ENCODE assay signal across 36 mouse cellular contexts in the genomic region with DNA sequence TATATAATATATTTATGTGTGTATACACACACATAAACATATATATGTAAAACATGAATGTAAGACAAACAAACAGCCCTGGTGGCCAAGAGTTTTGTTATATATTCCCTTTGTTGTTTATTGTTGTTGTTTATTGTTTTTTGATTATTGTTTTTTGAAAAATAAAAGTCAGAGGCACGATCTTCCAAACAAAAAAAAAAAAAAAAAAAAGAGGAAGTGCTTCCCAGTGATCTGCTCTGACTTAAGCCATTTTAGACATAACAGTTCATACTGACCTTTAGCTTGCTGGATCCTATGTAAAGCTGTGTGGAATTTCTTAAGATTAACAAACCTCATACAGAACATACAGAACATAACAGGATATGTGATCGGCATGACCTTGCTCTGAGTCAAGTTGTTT. TPM values are rescaled to one million over a fixed set of nuclear protein-coding genes. Genes with fewer than 3 reads are reported as not detected.
"Had no signal": no experiment of that assay in that cellular context is flagged by ENCODE, and none has a peak within 500 bp of the region (broad histone marks: within the 10 kb centered on the region; RNA-seq: fewer than 3 reads in every experiment).

No protein-coding gene starts in this region.

- H3K4me3 ChIP-seq: heart, embryonic 10.5 days; heart, embryonic 12.5 days; heart, embryonic 13.5 days; heart, embryonic 15.5 days; hindbrain, embryonic 10.5 days; hindbrain, embryonic 12.5 days; hindbrain, embryonic 13.5 days; hindbrain, embryonic 15.5 days; intestine, embryonic 15.5 days; kidney, embryonic 15.5 days; layer of hippocampus, adult 2 months had no signal

- ATAC-seq: hindbrain, embryonic 16.5 days; hindbrain, postnatal 0 days; inflammation-experienced regulatory T-cells, adult 6 months; intestine, embryonic 15.5 days; intestine, embryonic 16.5 days; intestine, postnatal 0 days had no signal

- DNase-seq: heart, postnatal 10 days; heart, postnatal 14 days; heart, postnatal 36 days; heart, postnatal 4 days; kidney, adult 11 months; kidney, adult 18-20 months; kidney, adult 2 months; kidney, adult 8-10 months; kidney, adult 9 months; kidney, postnatal 10 days; kidney, postnatal 14 days; kidney, postnatal 25 days; kidney, postnatal 36 days; kidney, postnatal 4 days; layer of hippocampus, adult 9-11 months; layer of hippocampus, postnatal 36 days had no signal

- H3K4me1 ChIP-seq: heart, embryonic 10.5 days; hindbrain, embryonic 10.5 days; hindbrain, embryonic 12.5 days; hindbrain, embryonic 13.5 days; hindbrain, embryonic 15.5 days; intestine, embryonic 15.5 days; kidney, embryonic 15.5 days had no signal

- H3K9ac ChIP-seq: heart, embryonic 12.5 days; heart, embryonic 13.5 days; heart, embryonic 15.5 days; hindbrain, embryonic 12.5 days; hindbrain, embryonic 13.5 days; hindbrain, embryonic 14.5 days; hindbrain, embryonic 15.5 days; intestine, embryonic 15.5 days; kidney, embryonic 15.5 days had no signal

- H3K4me2 ChIP-seq: heart, embryonic 11.5 days; heart, embryonic 12.5 days; heart, embryonic 13.5 days; heart, embryonic 15.5 days; hindbrain, embryonic 12.5 days; hindbrain, embryonic 13.5 days; hindbrain, embryonic 14.5 days; hindbrain, embryonic 15.5 days; intestine, embryonic 15.5 days; kidney, embryonic 15.5 days had no signal

- H3K27me3 ChIP-seq: heart, embryonic 12.5 days; heart, embryonic 13.5 days; heart, embryonic 15.5 days; hindbrain, embryonic 12.5 days; hindbrain, embryonic 13.5 days; hindbrain, embryonic 15.5 days; intestine, embryonic 15.5 days; kidney, embryonic 15.5 days had no signal

- H3K27ac ChIP-seq: heart, embryonic 10.5 days; heart, embryonic 13.5 days; heart, embryonic 15.5 days; hindbrain, embryonic 10.5 days; hindbrain, embryonic 12.5 days; hindbrain, embryonic 13.5 days; hindbrain, embryonic 14.5 days; hindbrain, embryonic 15.5 days; hindbrain, postnatal 0 days; intestine, embryonic 15.5 days; kidney, embryonic 15.5 days; kidney, postnatal 0 days; layer of hippocampus, adult 2 months had no signal

- H3K36me3 ChIP-seq: heart, embryonic 10.5 days; heart, embryonic 12.5 days; heart, embryonic 13.5 days; heart, embryonic 15.5 days; hindbrain, embryonic 10.5 days; hindbrain, embryonic 12.5 days; hindbrain, embryonic 13.5 days; hindbrain, embryonic 15.5 days; intestine, embryonic 15.5 days; kidney, embryonic 15.5 days had no signal

- H3K9me3 ChIP-seq: heart, embryonic 10.5 days; heart, embryonic 12.5 days; heart, embryonic 13.5 days; heart, embryonic 15.5 days; hindbrain, embryonic 10.5 days; hindbrain, embryonic 12.5 days; hindbrain, embryonic 13.5 days; hindbrain, embryonic 15.5 days; intestine, embryonic 15.5 days; kidney, embryonic 15.5 days had no signal

RNA-seq across cellular contexts. Expression of gene Reep1, which starts 55.5 kb away (rescaled TPM):
- total RNA-seq: hematopoietic stem cell, adult 5-6 weeks had no signal
